Mouse (Mus musculus): ENCODE data around the gene Isyna1. TPM values are rescaled to one million over a fixed set of nuclear protein-coding genes. Genes with fewer than 3 reads are reported as not detected.

Gene Isyna1
- polyA plus RNA-seq, 1 experiment from 2014 or later: 162 TPM

DNA sequence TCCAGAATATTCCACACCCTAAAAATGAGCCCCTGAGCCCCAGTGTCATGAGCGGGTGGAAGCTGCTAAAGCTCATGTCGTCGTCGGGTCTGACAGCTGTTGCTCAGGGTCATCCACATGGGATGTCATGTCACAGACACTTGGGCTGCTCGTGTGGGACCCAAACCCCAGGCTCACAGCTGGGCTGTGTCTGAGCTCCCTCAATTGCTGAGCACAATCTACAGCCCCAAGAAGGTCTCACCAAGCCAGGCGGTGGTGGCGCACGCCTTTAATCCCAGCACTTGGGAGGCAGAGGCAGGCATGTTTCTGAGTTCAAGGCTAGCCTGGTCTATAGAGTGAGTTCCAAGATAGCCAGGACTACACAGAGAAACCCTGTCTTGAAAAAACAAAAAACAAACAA, 21.1 kb downstream of the Isyna1 start:
- peaks cover 15% of the 10 kb centered on the region for H3K4me1 ChIP-seq
- H3K36me3 ChIP-seq: no peaks in the 10 kb centered on the region
- H3K9me3 ChIP-seq: no peaks in the 10 kb centered on the region
- no peak overlapping the region for H3K9ac ChIP-seq
- H3K27ac ChIP-seq: no peak overlapping the region
- H3K4me3 ChIP-seq: no peak overlapping the region
- peaks cover 1% of the 10 kb centered on the region for H3K27me3 ChIP-seq
- H3K4me2 ChIP-seq (replicated peaks): no peak overlapping the region
- ATAC-seq (ENCODE audit: low FRiP score, low read depth): no peak
- 88% methylated on average over 8 of the region's 8 CpGs for WGBS

DNA sequence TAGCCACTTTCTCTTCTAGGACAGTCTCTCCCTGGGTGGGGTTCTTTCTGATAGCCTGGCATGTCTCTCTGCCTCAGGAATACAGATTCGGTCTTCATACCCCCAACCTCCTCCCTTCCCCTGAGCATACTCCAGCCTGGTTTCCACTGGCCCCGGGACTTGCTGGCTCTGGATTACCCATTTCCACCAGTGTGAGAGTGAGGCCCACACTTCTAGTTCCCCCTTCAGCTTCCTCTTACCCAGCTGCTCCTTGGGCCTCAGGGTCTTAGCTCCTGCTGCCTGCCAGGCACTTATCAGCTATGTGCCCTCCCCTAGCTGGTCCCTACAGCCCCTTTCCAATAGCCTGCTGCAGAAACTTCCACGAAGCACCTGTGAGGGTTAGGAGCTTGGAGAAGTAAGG, 21.7 kb downstream of the Isyna1 start, which contains the start of gene Lrrc25:
Lrrc25 (plus strand) TSS at position 262 of the 400 bp plus-strand sequence.
- Histone ChIP-seq H3K9ac (no peak within 1 kb of the TSS), H3K36me3 (no peaks in the 10 kb centered on the region), H3K4me3 (no peak within 1 kb of the TSS), H3K4me1 (peaks cover 12% of the 10 kb centered on the region), H3K27ac (no peak within 1 kb of the TSS), H3K4me2 (replicated peaks) (no peak within 1 kb of the TSS), H3K27me3 (peaks cover 8% of the 10 kb centered on the region), H3K9me3 (no peaks in the 10 kb centered on the region)
- 80% methylated on average over 3 of the region's 3 CpGs for WGBS
- ATAC-seq (ENCODE audit: low FRiP score, low read depth): no peak

DNA sequence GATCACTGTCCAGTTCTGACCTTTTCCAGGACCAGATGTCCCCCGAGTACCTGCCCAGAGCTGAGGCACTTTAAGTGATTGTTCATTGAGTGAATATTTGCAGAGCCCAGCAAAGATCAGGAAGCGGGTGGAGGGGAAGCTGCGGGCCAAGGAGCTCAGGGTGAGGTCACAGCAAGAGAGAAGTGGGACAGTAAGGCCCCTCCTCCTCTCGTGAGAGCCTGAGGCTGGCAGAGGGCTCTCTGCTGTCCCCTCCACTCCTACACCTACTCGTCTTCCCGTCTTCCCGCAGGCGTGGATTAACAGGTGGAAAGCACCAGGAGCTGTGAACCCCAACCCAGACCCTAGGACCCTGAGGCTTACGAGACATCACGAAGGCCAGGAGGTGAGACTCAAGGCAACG, 22.5 kb downstream of the Isyna1 start:
- no peak overlapping the region for H3K4me3 ChIP-seq
- H3K9ac ChIP-seq: no peak overlapping the region
- H3K36me3 ChIP-seq: no peaks in the 10 kb centered on the region
- WGBS: 61% methylated on average over 11 of the region's 11 CpGs
- H3K4me2 ChIP-seq (replicated peaks): no peak overlapping the region
- peaks cover 8% of the 10 kb centered on the region for H3K4me1 ChIP-seq
- H3K9me3 ChIP-seq: no peaks in the 10 kb centered on the region
- ATAC-seq (ENCODE audit: low FRiP score, low read depth): no peak
- H3K27ac ChIP-seq: no peak overlapping the region
- H3K27me3 ChIP-seq: peaks cover 14% of the 10 kb centered on the region

DNA sequence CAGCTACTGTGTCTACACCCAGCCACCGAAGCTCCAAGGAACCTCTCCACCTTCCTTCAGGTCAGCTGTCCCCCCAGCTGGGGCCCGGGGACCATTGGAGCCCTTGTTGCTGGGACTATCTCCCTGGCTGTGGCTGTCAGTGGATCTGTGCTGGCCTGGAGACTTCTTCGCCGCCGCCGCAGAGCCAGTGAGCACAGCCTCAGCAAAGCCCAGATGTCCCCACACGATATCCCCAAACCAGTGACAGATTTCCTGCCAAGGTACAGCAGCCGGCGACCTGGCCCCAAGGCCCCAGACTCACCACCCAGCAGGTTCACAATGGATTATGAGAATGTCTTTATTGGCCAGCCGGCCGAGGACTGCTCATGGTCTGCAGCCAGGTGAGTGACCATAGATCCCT, 23.8 kb downstream of the Isyna1 start:
- 71% methylated on average over 11 of the region's 11 CpGs for WGBS
- H3K4me2 ChIP-seq (replicated peaks): no peak overlapping the region

DNA sequence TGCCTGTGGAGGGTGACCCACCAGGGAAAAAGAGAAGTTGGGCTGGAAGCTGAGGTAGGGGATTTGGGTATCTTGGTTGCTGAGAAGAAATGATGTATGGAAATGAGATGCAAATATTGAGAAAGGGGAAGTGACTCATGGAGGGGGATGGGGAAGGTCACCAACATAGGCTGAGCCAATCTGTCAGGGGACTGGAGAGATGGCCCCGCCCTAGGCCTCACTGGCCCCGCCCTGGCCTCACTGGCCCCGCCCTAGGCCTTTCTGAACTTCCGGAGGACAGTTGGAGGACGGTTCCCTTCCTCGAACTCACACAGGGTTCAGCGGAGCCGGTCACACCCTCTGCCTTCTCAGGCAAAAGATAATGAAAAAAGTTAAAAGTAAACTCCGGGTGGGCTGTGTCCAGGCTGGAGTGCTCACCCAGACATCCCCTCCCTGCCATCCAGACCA, 24.7 kb downstream of the Isyna1 start:
- 46% methylated on average over 9 of the region's 9 CpGs for WGBS
- Histone ChIP-seq H3K9me3 (no peaks in the 10 kb centered on the region), H3K4me1 (peaks cover 7% of the 10 kb centered on the region), H3K27ac (no peak overlapping the region), H3K4me2 (replicated peaks) (no peak overlapping the region), H3K27me3 (peaks cover 28% of the 10 kb centered on the region), H3K36me3 (no peaks in the 10 kb centered on the region), H3K9ac (no peak overlapping the region), H3K4me3 (no peak overlapping the region)
- ATAC-seq (ENCODE audit: low FRiP score, low read depth): peak; percentile 52; the same call in 1 of the 2 replicates

More for the DNA sequence above, 23.8 kb downstream of the Isyna1 start:
- Histone ChIP-seq H3K27ac (no peak overlapping the region), H3K9ac (no peak overlapping the region; the same call in 1 of the 2 replicates), H3K9me3 (no peaks in the 10 kb centered on the region), H3K4me3 (no peak overlapping the region), H3K27me3 (peaks cover 27% of the 10 kb centered on the region), H3K36me3 (no peaks in the 10 kb centered on the region), H3K4me1 (peaks cover 7% of the 10 kb centered on the region)
- ATAC-seq (ENCODE audit: low FRiP score, low read depth): no peak

DNA sequence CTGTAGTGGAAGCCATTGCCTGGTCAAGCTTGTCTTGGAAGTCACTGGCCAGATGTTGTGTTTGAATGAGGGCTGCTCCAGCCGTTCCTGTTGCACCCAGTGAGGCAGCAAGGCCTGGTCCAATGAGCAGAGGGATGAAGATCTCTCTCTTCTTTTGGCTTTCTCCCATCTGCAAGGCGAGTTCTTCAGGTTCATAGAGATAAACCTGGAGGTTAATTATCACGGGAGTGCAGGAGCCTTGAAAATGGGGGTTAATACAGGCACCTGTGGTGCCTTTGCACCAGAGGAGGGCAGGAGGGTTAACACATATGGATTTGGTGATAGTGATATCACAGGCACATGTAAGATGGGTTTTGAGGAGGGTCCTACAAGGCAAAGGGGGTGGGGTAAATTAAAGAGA, 28.0 kb downstream of the Isyna1 start:
- no peaks in the 10 kb centered on the region for H3K36me3 ChIP-seq
- no peak overlapping the region for H3K4me2 ChIP-seq (replicated peaks)
- peaks cover 28% of the 10 kb centered on the region for H3K27me3 ChIP-seq
- H3K9ac ChIP-seq: no peak overlapping the region
- no peaks in the 10 kb centered on the region for H3K9me3 ChIP-seq
- no peak overlapping the region for H3K4me3 ChIP-seq
- 64% methylated on average over 3 of the region's 3 CpGs for WGBS
- no peak for ATAC-seq (ENCODE audit: low FRiP score, low read depth)
- H3K4me1 ChIP-seq: peaks cover 12% of the 10 kb centered on the region
- H3K27ac ChIP-seq: no peak overlapping the region

DNA sequence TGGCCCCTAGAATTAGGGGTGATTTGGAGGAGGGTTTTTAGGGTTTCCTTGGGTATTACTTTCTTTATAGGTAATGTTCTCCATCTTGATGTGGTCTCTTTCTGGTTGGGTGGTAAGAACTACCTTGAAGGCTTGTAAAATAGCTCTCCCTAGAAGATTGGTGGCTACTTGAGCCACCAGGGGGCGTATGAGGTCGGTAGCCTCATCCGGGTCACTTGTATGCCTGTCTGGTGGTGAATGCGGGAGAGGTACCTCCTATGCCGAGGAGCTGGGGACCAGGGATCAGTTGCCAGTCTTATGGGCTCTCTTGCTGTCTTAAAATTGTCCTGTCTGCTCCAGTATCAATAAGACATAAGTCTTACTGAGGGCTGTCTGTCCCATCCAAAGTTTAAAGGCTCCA, 30.9 kb downstream of the Isyna1 start:
- Histone ChIP-seq H3K4me2 (replicated peaks) (peak overlapping the region; percentile 21), H3K27me3 (peaks cover 28% of the 10 kb centered on the region), H3K4me1 (peaks cover 16% of the 10 kb centered on the region), H3K4me3 (no peak overlapping the region), H3K27ac (no peak overlapping the region), H3K9ac (no peak overlapping the region), H3K9me3 (no peaks in the 10 kb centered on the region), H3K36me3 (no peaks in the 10 kb centered on the region)
- WGBS: 13% methylated on average over 5 of the region's 5 CpGs
- ATAC-seq (ENCODE audit: low FRiP score, low read depth): no peak

DNA sequence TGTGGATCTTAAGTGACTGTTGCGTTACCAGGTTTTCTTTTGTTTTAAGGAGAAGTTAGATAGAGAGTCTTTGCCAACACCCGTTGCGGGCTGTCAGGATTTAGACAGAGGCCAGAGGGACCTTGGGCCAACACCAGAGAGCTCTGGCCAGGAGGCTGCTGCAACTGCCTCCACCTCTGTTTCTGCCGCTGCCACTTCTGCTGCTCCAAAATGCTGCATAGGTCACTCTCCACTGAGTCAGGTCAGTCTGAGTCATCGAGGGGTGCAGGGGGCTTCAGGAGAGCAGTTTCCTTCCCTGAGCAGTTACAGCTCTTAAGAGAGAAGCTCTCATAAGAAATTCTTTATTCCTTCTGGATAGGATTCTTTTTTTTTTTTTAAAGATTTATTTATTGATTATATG, 32.9 kb downstream of the Isyna1 start:
- Histone ChIP-seq H3K27me3 (peaks cover 25% of the 10 kb centered on the region), H3K27ac (no peak overlapping the region), H3K4me3 (no peak overlapping the region), H3K36me3 (no peaks in the 10 kb centered on the region), H3K4me1 (peaks cover 33% of the 10 kb centered on the region), H3K4me2 (replicated peaks) (no peak overlapping the region), H3K9me3 (no peaks in the 10 kb centered on the region), H3K9ac (no peak overlapping the region)
- ATAC-seq (ENCODE audit: low FRiP score, low read depth): no peak
- 84% methylated on average over 5 of the region's 5 CpGs for WGBS

DNA sequence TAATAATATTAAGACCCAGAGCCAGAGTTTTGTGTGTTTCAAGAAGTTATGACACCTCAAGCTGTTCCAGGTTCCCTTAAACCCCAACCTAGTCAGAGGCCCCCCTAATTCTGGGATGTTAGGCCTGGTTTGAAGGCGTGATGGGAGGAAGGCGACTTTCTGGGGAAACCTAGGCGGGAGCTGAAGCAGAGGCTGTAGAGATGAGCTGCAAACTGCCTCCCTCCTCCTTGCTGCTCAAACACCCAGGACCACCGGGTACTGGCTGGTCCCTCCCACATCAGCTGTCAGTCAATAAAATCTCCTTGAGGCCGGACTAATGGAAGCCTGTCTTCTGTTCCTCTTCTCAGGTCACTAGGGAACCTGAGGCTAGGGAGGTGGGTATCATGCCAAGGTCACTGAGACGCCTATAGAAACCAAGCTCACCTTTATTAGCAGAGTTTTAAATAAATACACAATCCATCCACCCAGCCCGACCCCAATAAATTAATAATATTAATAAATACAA, 34.9 kb downstream of the Isyna1 start:
- H3K27me3 ChIP-seq: peaks cover 14% of the 10 kb centered on the region
- peak overlapping the region; percentile 70 for H3K9ac ChIP-seq
- no peaks in the 10 kb centered on the region for H3K9me3 ChIP-seq
- WGBS: 57% methylated on average over 7 of the region's 7 CpGs
- peaks cover 39% of the 10 kb centered on the region for H3K4me1 ChIP-seq
- ATAC-seq (ENCODE audit: low FRiP score, low read depth): no peak
- peak overlapping the region; percentile 77 for H3K4me2 ChIP-seq (replicated peaks)
- H3K4me3 ChIP-seq: peak overlapping the region; percentile 53
- H3K27ac ChIP-seq: peak overlapping the region; percentile 22; the same call in 1 of the 2 replicates
- no peaks in the 10 kb centered on the region for H3K36me3 ChIP-seq

DNA sequence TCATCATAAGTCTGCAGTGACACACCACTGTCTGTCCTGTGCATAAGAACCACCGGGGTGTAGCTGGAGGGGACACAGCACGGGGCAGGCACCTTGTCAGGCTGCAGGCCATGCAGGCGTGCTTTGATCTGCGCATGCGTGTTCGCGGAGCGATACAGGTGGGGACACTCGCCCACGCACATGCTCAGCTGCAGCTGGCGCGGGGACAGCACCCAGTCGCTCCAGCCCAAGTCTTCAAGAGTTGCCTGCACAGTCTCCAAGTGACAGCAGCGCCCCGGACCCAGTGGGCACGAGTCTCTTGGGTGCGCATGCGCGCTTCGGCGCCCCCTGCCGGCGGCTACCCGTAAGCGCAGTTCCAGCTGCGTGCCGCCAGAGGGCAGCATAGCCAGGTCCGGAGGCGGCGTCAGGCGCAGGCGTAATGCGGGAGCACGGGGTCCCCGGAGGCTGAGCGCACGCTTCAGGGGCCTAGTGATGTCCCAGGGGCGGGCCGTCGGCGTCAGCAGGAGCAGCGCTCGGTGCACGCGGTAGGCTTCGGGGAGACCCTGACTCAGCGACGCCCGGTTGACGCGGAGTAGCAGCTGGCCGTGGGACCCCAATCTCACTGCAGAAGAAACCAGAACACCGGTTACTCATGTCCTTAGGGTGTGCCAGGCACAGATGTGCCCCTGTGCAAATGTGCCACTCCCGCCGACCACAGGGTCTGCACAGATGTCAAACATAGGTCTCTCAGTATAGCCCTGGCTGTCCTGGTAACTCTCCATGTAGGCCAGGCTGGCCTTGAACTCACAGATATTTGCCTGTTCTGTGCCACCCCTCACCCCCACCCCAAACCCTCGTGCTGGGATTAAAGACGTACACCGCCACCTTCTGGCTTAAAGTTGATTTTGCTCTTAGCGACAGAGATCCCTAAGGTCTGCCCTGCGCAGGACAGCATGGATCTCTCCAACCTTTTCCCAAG, 35.7 kb downstream of the Isyna1 start:
- Histone ChIP-seq H3K9me3 (no peaks in the 10 kb centered on the region), H3K36me3 (no peaks in the 10 kb centered on the region), H3K4me2 (replicated peaks) (peak overlapping the region; percentile 77), H3K27me3 (peaks cover 14% of the 10 kb centered on the region), H3K4me1 (peaks cover 43% of the 10 kb centered on the region), H3K27ac (0 out of 2 replicates have a peak overlapping the region, but pooled peaks have one; percentile 22), H3K4me3 (peak overlapping the region; percentile 53), H3K9ac (peak overlapping the region; percentile 70)
- 1% methylated on average over 60 of the region's 60 CpGs for WGBS
- ATAC-seq (ENCODE audit: low FRiP score, low read depth): peak; percentile 89

DNA sequence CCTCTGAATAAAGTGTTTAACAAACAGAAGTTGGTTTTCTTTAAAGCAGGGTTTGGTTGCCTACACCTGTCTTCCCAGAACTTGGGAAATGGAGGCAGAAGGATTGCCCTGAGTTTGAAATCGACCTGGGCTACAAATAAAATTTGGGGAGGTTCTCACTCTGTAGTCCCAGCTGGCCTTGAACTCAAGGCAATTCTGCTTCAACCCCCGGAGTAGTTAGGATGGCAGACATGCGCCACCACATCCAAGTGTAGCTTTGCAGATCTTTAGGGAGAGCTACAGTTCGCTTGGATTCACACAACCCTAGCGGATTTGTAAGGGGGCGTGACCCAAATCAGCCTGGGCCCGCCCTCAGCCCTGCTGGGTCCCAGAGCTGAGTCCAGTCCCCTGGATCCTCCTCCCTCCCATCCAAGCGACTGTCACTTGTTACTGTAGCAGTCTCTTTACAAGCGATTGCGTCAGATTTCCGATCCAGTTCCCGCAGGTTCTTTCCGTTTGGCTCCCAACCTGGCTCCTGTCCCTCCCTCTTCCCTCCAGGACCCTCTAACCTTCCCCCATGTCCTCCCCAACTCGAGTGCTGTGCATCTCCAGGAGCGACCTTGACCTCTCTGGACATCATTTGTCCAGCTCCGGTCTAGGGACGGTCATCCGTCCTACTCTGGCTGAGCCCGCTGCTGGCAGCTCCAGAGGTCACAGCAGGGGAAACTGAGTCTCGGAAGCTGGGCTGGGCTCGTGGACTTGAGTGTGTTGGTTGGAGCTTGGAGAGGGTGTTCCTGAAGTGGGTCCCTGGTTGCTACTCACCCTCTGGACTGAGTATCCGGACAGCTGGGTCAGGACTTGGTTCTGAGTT, 36.6 kb downstream of the Isyna1 start:
- Histone ChIP-seq H3K9ac (no peak overlapping the region), H3K4me2 (replicated peaks) (peak overlapping the region; percentile 77), H3K4me3 (peak overlapping the region; percentile 53; the same call in 1 of the 2 replicates), H3K4me1 (peaks cover 37% of the 10 kb centered on the region), H3K36me3 (no peaks in the 10 kb centered on the region), H3K9me3 (no peaks in the 10 kb centered on the region), H3K27ac (no peak overlapping the region), H3K27me3 (peaks cover 14% of the 10 kb centered on the region)
- ATAC-seq (ENCODE audit: low FRiP score, low read depth): no peak
- WGBS: 16% methylated on average over 22 of the region's 22 CpGs

Measured in limb, embryonic 13.5 days (tissue).